Mouse (Mus musculus) erythroblast, embryonic 14.5 days (primary cell): ENCODE measurements around the gene Rae1. TPM values are rescaled to one million over a fixed set of nuclear protein-coding genes. Genes with fewer than 3 reads are reported as not detected.

ENCODE experiments used
- H3K27me3 ChIP-seq: 2 replicates; pipeline ENCODE4 v1.6.1; 2012; ENCODE audit warnings: inconsistent platforms; ENCODE audit not compliant: control insufficient read depth
- H3K36me3 ChIP-seq: 2 replicates; pipeline ENCODE4 v1.6.1; 2012; ENCODE audit warnings: mild to moderate bottlenecking, inconsistent platforms; ENCODE audit not compliant: control insufficient read depth
- H3K4me1 ChIP-seq: 2 replicates; pipeline ENCODE4 v1.6.1; 2012; ENCODE audit warnings: inconsistent platforms; ENCODE audit not compliant: control insufficient read depth
- H3K4me3 ChIP-seq: replicated peaks from 2 replicates; pipeline ENCODE3; 2012; ENCODE audit warnings: moderate library complexity, mild to moderate bottlenecking, inconsistent platforms
- H3K9me3 ChIP-seq: 2 replicates; pipeline ENCODE4 v1.6.1; 2012; ENCODE audit warnings: low read length, inconsistent platforms, mixed read lengths; ENCODE audit not compliant: control insufficient read depth
- GATA1 ChIP-seq: IDR thresholded peaks from 2 replicates; pipeline ENCODE4 v1.6.1; 2012; ENCODE audit warnings: low read length, inconsistent platforms, mixed read lengths
- TAL1 ChIP-seq: IDR thresholded peaks from 3 replicates; pipeline ENCODE4 v1.6.1; 2012; ENCODE audit warnings: low read length, inconsistent platforms, mixed read lengths
- polyA plus RNA-seq: library from polyadenylated mRNA; stranded (reverse); fragments of >175 nt; gene quantifications from 2 replicates; pipeline ENCODE4 v1.2.3, GENCODE M21; 2012

The Rae1 gene
- polyA plus RNA-seq, 1 experiment = 3.4 TPM

DNA sequence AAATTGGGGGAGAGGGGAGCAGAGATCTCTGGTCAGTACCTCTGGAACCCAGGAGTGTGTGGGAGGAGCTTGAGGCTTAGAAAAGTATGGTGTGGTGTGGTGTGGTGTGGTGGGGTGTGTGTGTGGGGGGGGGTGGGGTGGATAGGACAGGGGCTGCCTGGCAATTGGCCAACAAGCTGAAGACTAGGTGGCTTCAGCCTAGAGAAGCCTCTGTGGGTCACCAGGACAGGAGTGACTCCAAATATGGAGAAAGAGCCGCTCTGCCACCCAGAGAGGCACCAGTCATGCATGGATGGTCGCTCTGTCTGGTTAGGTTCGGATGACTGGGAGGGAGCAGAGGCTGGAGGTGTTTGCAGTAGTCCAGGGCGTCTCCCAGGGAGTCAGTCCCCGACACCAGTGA is 47.6 kb downstream of the Rae1 start:
- H3K4me1 ChIP-seq = peaks cover 70% of the 10 kb centered on the region
- peaks cover 23% of the 10 kb centered on the region for H3K36me3 ChIP-seq
- TF ChIP-seq GATA1 (no peak), TAL1 (no peak)
- no peak overlapping the region for H3K4me3 ChIP-seq
- peaks cover 4% of the 10 kb centered on the region for H3K27me3 ChIP-seq
- peaks cover 4% of the 10 kb centered on the region; the same call in 1 of the 2 replicates for H3K9me3 ChIP-seq

DNA sequence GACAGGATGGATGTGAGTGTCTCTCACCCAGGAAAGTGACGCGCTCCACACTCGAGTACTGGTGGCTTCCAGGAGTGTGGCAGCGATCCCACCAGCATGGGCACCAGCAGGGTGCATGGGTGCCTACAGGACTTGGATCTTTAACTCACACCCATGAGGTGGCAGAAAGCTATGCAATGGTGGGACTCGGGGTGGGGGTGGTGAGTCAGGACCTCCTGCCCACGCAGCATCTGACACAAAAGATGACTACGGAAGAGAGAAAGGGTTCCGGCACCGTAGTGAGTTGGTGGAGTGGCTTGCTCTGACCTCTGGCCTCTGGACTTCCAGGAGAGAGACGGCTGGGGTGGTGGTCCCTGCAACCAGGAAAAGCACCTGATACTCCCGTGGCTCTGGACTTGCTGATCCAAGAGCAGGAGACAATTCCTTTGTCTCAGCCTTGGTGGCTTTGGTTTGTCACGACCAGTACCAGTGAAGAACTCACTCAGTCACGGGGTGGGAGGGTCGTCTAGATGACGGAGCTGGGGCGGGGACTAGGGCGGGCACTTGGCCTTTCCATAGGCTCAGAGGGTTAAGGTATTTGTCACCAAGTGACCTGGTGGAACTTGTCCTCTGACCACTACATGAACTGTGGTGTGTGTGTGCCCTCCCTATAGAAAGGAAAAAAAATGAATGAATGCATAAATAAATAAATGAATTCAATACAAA is 48.3 kb downstream of the Rae1 start:
- Histone ChIP-seq H3K4me1 (peaks cover 63% of the 10 kb centered on the region), H3K9me3 (peaks cover 4% of the 10 kb centered on the region; the same call in 1 of the 2 replicates), H3K27me3 (peaks cover 4% of the 10 kb centered on the region), H3K36me3 (peaks cover 16% of the 10 kb centered on the region), H3K4me3 (peak overlapping the region; percentile 1)
- TF ChIP-seq GATA1 (no peak), TAL1 (no peak)

DNA sequence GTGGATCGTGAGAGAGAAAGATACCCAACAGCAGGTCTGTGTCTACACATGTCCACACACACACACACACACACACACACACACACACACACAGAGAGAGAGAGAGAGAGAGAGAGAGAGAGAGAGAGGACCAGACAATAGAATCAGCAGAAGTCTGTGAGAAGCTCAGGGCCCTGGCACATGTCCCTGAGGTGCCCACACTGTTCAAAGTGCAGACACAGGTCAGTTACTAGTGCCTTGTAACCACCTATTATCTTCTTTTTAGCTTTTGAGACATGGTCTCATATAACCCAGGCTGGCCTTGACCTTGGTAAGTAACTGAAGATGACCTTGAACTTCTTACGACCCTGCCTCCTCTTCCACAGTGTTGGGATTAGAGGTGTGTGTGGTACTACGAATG is 49.3 kb downstream of the Rae1 start:
- TF ChIP-seq GATA1 (no peak), TAL1 (no peak)
- Histone ChIP-seq H3K36me3 (peaks cover 9% of the 10 kb centered on the region), H3K27me3 (peaks cover 6% of the 10 kb centered on the region), H3K4me3 (no peak overlapping the region), H3K4me1 (peaks cover 55% of the 10 kb centered on the region), H3K9me3 (peaks cover 4% of the 10 kb centered on the region; the same call in 1 of the 2 replicates)

DNA sequence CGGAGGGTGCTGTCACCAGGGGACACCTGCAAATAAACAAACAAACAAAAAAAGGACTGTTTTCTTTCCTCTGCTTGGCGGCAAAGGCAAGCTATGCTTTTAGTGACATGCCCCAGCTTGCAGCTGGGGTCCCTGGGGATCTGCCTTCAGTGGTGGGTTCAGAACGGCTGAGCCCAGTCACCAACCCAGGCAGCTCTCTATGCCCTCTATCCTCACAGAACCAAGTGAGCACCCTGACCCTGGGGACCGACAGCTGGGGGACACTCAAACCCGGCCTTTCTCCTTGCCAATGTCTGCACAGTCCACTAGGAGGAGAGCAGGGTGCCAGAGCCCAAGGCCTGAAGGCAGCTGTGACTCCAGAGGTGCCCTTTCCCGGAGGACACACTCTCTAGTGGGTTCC is 49.9 kb downstream of the Rae1 start:
- H3K27me3 ChIP-seq = peaks cover 6% of the 10 kb centered on the region
- H3K4me3 ChIP-seq = no peak overlapping the region
- peaks cover 49% of the 10 kb centered on the region for H3K4me1 ChIP-seq
- TF ChIP-seq TAL1 = no peak
- TF ChIP-seq GATA1 = no peak
- peaks cover 4% of the 10 kb centered on the region for H3K36me3 ChIP-seq
- H3K9me3 ChIP-seq = peaks cover 4% of the 10 kb centered on the region; the same call in 1 of the 2 replicates

DNA sequence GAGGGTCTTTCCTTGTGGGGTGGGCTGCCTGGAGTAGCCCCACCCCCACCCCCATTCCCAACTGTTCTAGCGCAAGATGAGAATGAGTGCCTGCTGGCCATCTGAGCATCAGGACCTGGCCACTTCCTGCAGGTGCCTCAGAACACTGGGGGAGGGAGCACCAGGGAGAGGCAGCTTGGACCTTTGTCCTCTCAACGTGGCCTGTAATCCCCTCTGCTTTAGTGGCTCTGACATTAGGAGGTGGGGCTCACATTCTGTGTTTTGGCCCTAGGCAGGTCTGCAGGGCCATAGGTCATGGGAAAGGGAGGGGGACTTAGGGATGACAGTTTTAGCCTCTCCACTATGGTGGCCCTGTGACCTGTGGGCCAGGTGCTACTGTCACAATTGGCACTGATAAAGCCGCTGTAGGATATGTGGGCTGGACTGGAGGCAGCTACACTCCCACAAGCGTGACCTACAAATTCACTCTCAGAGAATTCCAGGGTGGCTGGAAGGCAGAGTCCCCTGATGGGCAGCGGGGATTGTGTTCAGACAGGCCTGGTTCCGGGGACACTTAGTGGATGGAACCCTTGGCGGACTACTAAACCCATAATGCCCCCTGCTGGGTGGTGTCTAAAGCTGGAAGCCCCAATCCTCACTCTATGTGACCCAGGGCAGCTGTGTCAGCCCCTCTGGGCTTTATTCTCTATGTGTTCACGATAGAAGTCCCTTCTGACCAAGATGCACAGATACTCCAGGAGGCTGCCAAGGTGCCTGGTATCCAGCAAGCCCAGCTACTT is 50.9 kb downstream of the Rae1 start:
- H3K27me3 ChIP-seq = peaks cover 6% of the 10 kb centered on the region
- TF ChIP-seq GATA1 (no peak), TAL1 (no peak)
- H3K4me1 ChIP-seq = peaks cover 47% of the 10 kb centered on the region
- no peaks in the 10 kb centered on the region; the same call in 1 of the 2 replicates for H3K36me3 ChIP-seq
- no peak overlapping the region for H3K4me3 ChIP-seq
- no peaks in the 10 kb centered on the region for H3K9me3 ChIP-seq

DNA sequence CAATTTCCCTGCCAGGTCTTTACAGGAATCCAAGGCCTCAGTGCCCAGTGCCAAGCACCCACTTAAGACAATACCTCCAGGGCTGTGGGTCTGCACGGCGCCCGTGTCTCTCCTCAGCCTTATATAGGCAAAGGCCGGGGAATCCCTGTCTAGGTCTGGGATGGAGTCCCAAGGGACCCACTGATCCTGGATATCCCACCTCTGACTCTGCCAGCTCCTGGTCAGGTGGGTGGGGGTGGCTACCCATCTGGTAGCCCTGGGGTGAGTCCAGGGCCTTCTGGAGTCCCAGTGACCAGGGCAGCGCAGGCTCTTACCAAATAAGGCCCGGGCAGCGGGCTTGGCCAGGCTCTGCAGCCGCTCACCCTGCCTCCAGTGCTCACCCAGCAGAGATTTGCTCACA is 53.0 kb downstream of the Rae1 start:
- Histone ChIP-seq H3K4me1 (peaks cover 53% of the 10 kb centered on the region), H3K4me3 (no peak overlapping the region), H3K27me3 (peaks cover 4% of the 10 kb centered on the region), H3K9me3 (no peaks in the 10 kb centered on the region), H3K36me3 (no peaks in the 10 kb centered on the region)
- TF ChIP-seq TAL1 (no peak), GATA1 (no peak)

DNA sequence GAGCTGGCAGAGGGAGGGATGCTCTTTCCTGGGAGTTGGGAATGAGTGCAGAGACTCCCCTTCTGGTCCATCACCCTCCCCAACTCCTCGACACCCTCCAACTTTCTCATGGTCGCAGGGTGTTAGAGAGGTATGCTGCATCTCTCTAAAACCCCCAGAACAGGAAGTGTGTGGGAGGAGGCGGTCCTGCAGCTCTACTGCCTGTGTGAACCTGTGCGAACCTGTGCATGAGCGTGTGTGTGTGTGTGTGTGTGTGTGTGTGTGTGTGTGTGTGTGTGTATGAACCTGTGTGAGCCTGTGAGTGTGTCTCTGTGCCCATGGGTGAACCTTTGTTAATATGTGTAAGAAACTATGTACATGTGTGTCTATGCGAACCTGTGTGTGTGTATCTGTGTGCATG is 53.9 kb downstream of the Rae1 start:
- no peak for TF ChIP-seq TAL1
- no peak for TF ChIP-seq GATA1
- H3K4me3 ChIP-seq = no peak overlapping the region
- H3K36me3 ChIP-seq = no peaks in the 10 kb centered on the region
- peaks cover 2% of the 10 kb centered on the region; the same call in 1 of the 2 replicates for H3K27me3 ChIP-seq
- H3K9me3 ChIP-seq = no peaks in the 10 kb centered on the region
- H3K4me1 ChIP-seq = peaks cover 54% of the 10 kb centered on the region

DNA sequence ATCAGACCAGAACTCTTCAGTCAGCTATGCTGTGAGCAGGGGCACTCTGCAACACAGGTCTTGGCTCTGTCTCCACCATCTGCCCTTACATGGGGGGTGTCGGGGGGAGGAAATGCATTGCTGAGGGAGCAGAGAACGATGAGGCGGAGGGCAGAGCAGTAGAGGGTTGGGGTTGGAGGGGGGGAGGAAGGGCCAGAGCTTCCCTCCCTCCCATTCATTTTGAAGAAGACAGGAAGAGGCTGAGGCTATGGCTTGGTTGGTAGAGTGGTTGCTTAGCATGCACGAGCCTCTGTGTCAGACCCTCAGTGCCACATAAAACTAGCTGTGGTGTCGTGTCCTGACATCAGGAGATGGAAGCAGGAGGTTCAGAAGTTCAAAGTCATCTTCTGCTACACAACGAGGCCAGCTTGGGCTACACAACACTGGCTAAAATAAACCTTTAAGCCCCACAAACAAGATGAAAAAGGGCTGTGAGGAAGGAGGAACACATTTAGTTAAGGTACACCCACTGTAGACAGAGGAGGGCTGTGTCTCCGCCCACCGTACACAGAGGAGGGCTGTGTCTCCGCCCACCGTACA is 56.5 kb downstream of the Rae1 start:
- Histone ChIP-seq H3K27me3 (peaks cover 2% of the 10 kb centered on the region; the same call in 1 of the 2 replicates), H3K4me1 (peaks cover 48% of the 10 kb centered on the region), H3K9me3 (no peaks in the 10 kb centered on the region), H3K36me3 (no peaks in the 10 kb centered on the region), H3K4me3 (no peak overlapping the region)
- TF ChIP-seq GATA1 (no peak), TAL1 (no peak)

DNA sequence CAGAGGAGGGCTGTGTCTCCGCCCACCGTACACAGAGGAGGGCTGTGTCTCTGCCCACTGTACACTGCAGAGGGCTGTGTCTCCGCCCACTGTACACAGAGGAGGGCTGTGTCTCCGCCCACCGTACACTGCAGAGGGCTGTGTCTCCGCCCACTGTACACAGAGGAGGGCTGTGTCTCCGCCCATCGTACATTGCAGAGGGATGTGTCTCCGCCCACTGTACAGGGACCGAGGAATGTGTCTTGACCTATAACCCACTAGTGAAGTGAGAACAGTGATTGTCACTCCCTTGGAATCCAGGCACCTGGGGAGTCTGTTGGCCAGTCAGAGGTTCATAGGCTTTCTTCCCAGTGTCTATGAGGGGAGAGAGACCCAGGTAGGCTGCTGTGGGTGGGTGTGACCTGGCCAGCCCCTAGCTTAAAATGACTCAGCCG is 57.0 kb downstream of the Rae1 start:
- no peak for TF ChIP-seq TAL1
- TF ChIP-seq GATA1 = no peak
- peaks cover 50% of the 10 kb centered on the region for H3K4me1 ChIP-seq

More for the DNA sequence above, 57.0 kb downstream of the Rae1 start:
- Histone ChIP-seq H3K4me3 (no peak overlapping the region), H3K36me3 (no peaks in the 10 kb centered on the region), H3K9me3 (no peaks in the 10 kb centered on the region), H3K27me3 (peaks cover 2% of the 10 kb centered on the region; the same call in 1 of the 2 replicates)
